Mouse (Mus musculus): ENCODE results near the gene Rhoq. TPM values are rescaled to one million over a fixed set of nuclear protein-coding genes. Genes with fewer than 3 reads are reported as not detected.

Gene Rhoq
- total RNA-seq, 2 experiments from 2014 or later, result 35.6 to 45.0 TPM

- TF ChIP-seq CTCF (IDR thresholded peaks at IDR 0.05), result no peak
- Histone ChIP-seq H3K27ac (no peak overlapping the region), H3K4me3 (no peak overlapping the region)
- no peak for DNase-seq (ENCODE audit: extremely low spot score in 1 of 2, low spot score in 2 of 2)
- intact Hi-C loops (cut with DNase I), result no loop called here
These were observed 24.2 kb upstream of the Rhoq start for GRCm38 (mm10) chr17:86938683-86939082.

- Histone ChIP-seq H3K27ac (no peak overlapping the region), H3K4me3 (no peak overlapping the region)
- no peak for DNase-seq (ENCODE audit: extremely low spot score in 1 of 2, low spot score in 2 of 2)
- intact Hi-C loops (cut with DNase I), result no loop called here
- TF ChIP-seq CTCF (IDR thresholded peaks at IDR 0.05), result no peak
These were observed 20.8 kb upstream of the Rhoq start for GRCm38 (mm10) chr17:86942112-86942511.

- DNase-seq (ENCODE audit: extremely low spot score in 1 of 2, low spot score in 2 of 2), result no peak
- Histone ChIP-seq H3K4me3 (no peak overlapping the region), H3K27ac (no peak overlapping the region)
- TF ChIP-seq CTCF (IDR thresholded peaks at IDR 0.05), result no peak
- intact Hi-C loops (cut with DNase I), result no loop called here
These were observed 19.7 kb upstream of the Rhoq start for GRCm38 (mm10) chr17:86943158-86943557.

GRCm38 (mm10) chr17:86946078-86946477, 16.8 kb upstream of the Rhoq start:
- intact Hi-C loops (cut with DNase I), result no loop called here
- DNase-seq (ENCODE audit: extremely low spot score in 1 of 2, low spot score in 2 of 2), result no peak
- no peak overlapping the region for H3K4me3 ChIP-seq
- H3K27ac ChIP-seq, result no peak overlapping the region
- no peak for TF ChIP-seq CTCF (IDR thresholded peaks at IDR 0.05)

GRCm38 (mm10) chr17:86947840-86948796, 14.8 kb upstream of the Rhoq start, which contains the start of gene Atp6v1e2:
Gene Atp6v1e2 (minus strand): TSS chr17:86947897.
- no peak for DNase-seq (ENCODE audit: extremely low spot score in 1 of 2, low spot score in 2 of 2)

GRCm38 (mm10) chr17:86948801-86949200, 14.1 kb upstream of the Rhoq start:
- DNase-seq (ENCODE audit: extremely low spot score in 1 of 2, low spot score in 2 of 2), result no peak
- H3K4me3 ChIP-seq, result no peak overlapping the region
- no peak overlapping the region for H3K27ac ChIP-seq
- intact Hi-C loops (cut with DNase I), result no loop called here
- TF ChIP-seq CTCF (IDR thresholded peaks at IDR 0.05), result no peak

More at GRCm38 (mm10) chr17:86947840-86948796, 14.8 kb upstream of the Rhoq start, which contains the start of gene Atp6v1e2:
- no peak within 1 kb of the TSS for H3K27ac ChIP-seq
- TF ChIP-seq CTCF (IDR thresholded peaks at IDR 0.05), result no peak
- intact Hi-C loops (cut with DNase I), result no loop called here
- no peak within 1 kb of the TSS for H3K4me3 ChIP-seq

GRCm38 (mm10) chr17:86957239-86957638, 5.6 kb upstream of the Rhoq start:
- DNase-seq (ENCODE audit: extremely low spot score in 1 of 2, low spot score in 2 of 2), result no peak
- no peak overlapping the region for H3K27ac ChIP-seq
- no peak overlapping the region for H3K4me3 ChIP-seq
- intact Hi-C loops (cut with DNase I), result no loop called here
- TF ChIP-seq CTCF (IDR thresholded peaks at IDR 0.05), result no peak

GRCm38 (mm10) chr17:86957968-86958367, 4.9 kb upstream of the Rhoq start:
- TF ChIP-seq CTCF (IDR thresholded peaks at IDR 0.05), result no peak
- no peak for DNase-seq (ENCODE audit: extremely low spot score in 1 of 2, low spot score in 2 of 2)
- H3K27ac ChIP-seq, result no peak overlapping the region
- no peak overlapping the region for H3K4me3 ChIP-seq
- intact Hi-C loops (cut with DNase I), result no loop called here

- DNase-seq (ENCODE audit: extremely low spot score in 1 of 2, low spot score in 2 of 2), result no peak
- Histone ChIP-seq H3K4me3 (no peak overlapping the region), H3K27ac (peak overlapping the region; percentile 97; the same call in 1 of the 2 replicates)
- no peak for TF ChIP-seq CTCF (IDR thresholded peaks at IDR 0.05)
- intact Hi-C loops (cut with DNase I), result loop anchor here (5.0 kb wide), 2 partner anchors 51 to 146 kb away; partner anchors contain the start of gene Socs5
These were observed 1.5 kb upstream of the Rhoq start for GRCm38 (mm10) chr17:86961301-86961841.

- intact Hi-C loops (cut with DNase I), result loop anchor here (2.0 to 5.0 kb wide), 5 partner anchors 26 to 145 kb away; partner anchors contain the start of genes Cript, Pigf and Socs5
- Histone ChIP-seq H3K4me3 (peak overlapping the region; percentile 57), H3K27ac (peak overlapping the region; percentile 97)
- peak; percentile 79 to 85 for DNase-seq (ENCODE audit: extremely low spot score in 1 of 2, low spot score in 2 of 2)
- TF ChIP-seq CTCF (IDR thresholded peaks at IDR 0.05), result peak; percentile 73
These were observed 487 bp upstream of the Rhoq start for GRCm38 (mm10) chr17:86962297-86962893.

GRCm38 (mm10) chr17:86963586-86963902, 662 bp downstream of the Rhoq start:
- peak in 1 of 2 experiments; percentile 40 for DNase-seq (ENCODE audit: extremely low spot score in 1 of 2, low spot score in 2 of 2)
- H3K27ac ChIP-seq, result peak overlapping the region; percentile 78

GRCm38 (mm10) chr17:86964041-86964440, 1.2 kb downstream of the Rhoq start:
- intact Hi-C loops (cut with DNase I), result loop anchor here (5.0 kb wide), 2 partner anchors 48 to 143 kb away; partner anchors contain the start of gene Socs5
- H3K4me3 ChIP-seq, result peak overlapping the region; percentile 57
- no peak for DNase-seq (ENCODE audit: extremely low spot score in 1 of 2, low spot score in 2 of 2)
- no peak for TF ChIP-seq CTCF (IDR thresholded peaks at IDR 0.05)
- H3K27ac ChIP-seq, result peak overlapping the region; percentile 36; the same call in 1 of the 2 replicates

More at GRCm38 (mm10) chr17:86963586-86963902, 662 bp downstream of the Rhoq start:
- peak overlapping the region; percentile 57 for H3K4me3 ChIP-seq
- intact Hi-C loops (cut with DNase I), result loop anchor here (2.0 to 5.0 kb wide), 5 partner anchors 27 to 144 kb away; partner anchors contain the start of genes Cript, Pigf and Socs5
- no peak for TF ChIP-seq CTCF (IDR thresholded peaks at IDR 0.05)
